Mouse (Mus musculus): ENCODE measurements around the gene Dgkh. TPM values are rescaled to one million over a fixed set of nuclear protein-coding genes. Genes with fewer than 3 reads are reported as not detected.

Gene Dgkh
- total RNA-seq, 2 experiments from 2014 or later: 2.8 to 3.3 TPM

GRCm38 (mm10) chr14:78534651-78535050 lies 197.9 kb downstream of the Dgkh start:
- intact Hi-C loops (cut with DNase I): no loop called here
- Histone ChIP-seq H3K4me3 (no peak overlapping the region; the same call in 1 of the 2 replicates), H3K27ac (no peak overlapping the region)
- no peak for TF ChIP-seq CTCF (IDR thresholded peaks at IDR 0.05)
- no peak for DNase-seq

- TF ChIP-seq CTCF (IDR thresholded peaks at IDR 0.05): no peak
- intact Hi-C loops (cut with DNase I): no loop called here
- no peak for DNase-seq
Measured at GRCm38 (mm10) chr14:78533701-78534100, 198.9 kb downstream of the Dgkh start.

GRCm38 (mm10) chr14:78532345-78532744 lies 200.2 kb downstream of the Dgkh start:
- H3K27ac ChIP-seq: no peak overlapping the region
- DNase-seq: no peak
- intact Hi-C loops (cut with DNase I): no loop called here
- no peak overlapping the region for H3K4me3 ChIP-seq
- TF ChIP-seq CTCF (IDR thresholded peaks at IDR 0.05): no peak

More at GRCm38 (mm10) chr14:78533701-78534100, 198.9 kb downstream of the Dgkh start:
- Histone ChIP-seq H3K27ac (no peak overlapping the region), H3K4me3 (no peak overlapping the region)

GRCm38 (mm10) chr14:78530256-78530655 lies 202.3 kb downstream of the Dgkh start:
- H3K4me3 ChIP-seq: no peak overlapping the region
- no peak for DNase-seq
- TF ChIP-seq CTCF (IDR thresholded peaks at IDR 0.05): no peak
- intact Hi-C loops (cut with DNase I): no loop called here
- H3K27ac ChIP-seq: no peak overlapping the region

GRCm38 (mm10) chr14:78528461-78529425 lies 203.8 kb downstream of the Dgkh start:
- Histone ChIP-seq H3K27ac (peak overlapping the region; percentile 35; the same call in 1 of the 2 replicates), H3K4me3 (peak overlapping the region; percentile 4; the same call in 1 of the 2 replicates)
- DNase-seq: no peak
- intact Hi-C loops (cut with DNase I): no loop called here
- TF ChIP-seq CTCF (IDR thresholded peaks at IDR 0.05): no peak

GRCm38 (mm10) chr14:78526907-78527306 lies 205.7 kb downstream of the Dgkh start:
- no peak overlapping the region for H3K4me3 ChIP-seq
- no peak overlapping the region for H3K27ac ChIP-seq
- DNase-seq: no peak
- TF ChIP-seq CTCF (IDR thresholded peaks at IDR 0.05): no peak
- intact Hi-C loops (cut with DNase I): no loop called here

GRCm38 (mm10) chr14:78526475-78526874 lies 206.1 kb downstream of the Dgkh start:
- no peak overlapping the region for H3K27ac ChIP-seq
- intact Hi-C loops (cut with DNase I): no loop called here
- no peak for DNase-seq
- TF ChIP-seq CTCF (IDR thresholded peaks at IDR 0.05): no peak
- no peak overlapping the region for H3K4me3 ChIP-seq

- Histone ChIP-seq H3K4me3 (no peak overlapping the region), H3K27ac (no peak overlapping the region)
- intact Hi-C loops (cut with DNase I): no loop called here
- no peak for DNase-seq
- TF ChIP-seq CTCF (IDR thresholded peaks at IDR 0.05): no peak
Measured at GRCm38 (mm10) chr14:78525611-78526457, 206.7 kb downstream of the Dgkh start.

GRCm38 (mm10) chr14:78525059-78525458 lies 207.5 kb downstream of the Dgkh start:
- Histone ChIP-seq H3K27ac (no peak overlapping the region), H3K4me3 (no peak overlapping the region)
- no peak for DNase-seq
- intact Hi-C loops (cut with DNase I): no loop called here
- TF ChIP-seq CTCF (IDR thresholded peaks at IDR 0.05): peak; percentile 20; the same call in 1 of the 2 replicates

- Histone ChIP-seq H3K27ac (no peak overlapping the region), H3K4me3 (no peak overlapping the region)
- intact Hi-C loops (cut with DNase I): no loop called here
- peak; percentile 18; the same call in 1 of the 2 replicates for TF ChIP-seq CTCF (IDR thresholded peaks at IDR 0.05)
- DNase-seq: no peak
Measured at GRCm38 (mm10) chr14:78510713-78511112, 221.9 kb downstream of the Dgkh start.

- H3K27ac ChIP-seq: no peak overlapping the region
- TF ChIP-seq CTCF (IDR thresholded peaks at IDR 0.05): no peak
- no peak for DNase-seq
- intact Hi-C loops (cut with DNase I): no loop called here
- no peak overlapping the region for H3K4me3 ChIP-seq
Measured at GRCm38 (mm10) chr14:78509791-78510190, 222.8 kb downstream of the Dgkh start.

Other genes starting within 250 kb of the Dgkh start
- gene Akap11, start 196.0 kb downstream of the Dgkh start, total RNA-seq (2021): 10 to 100 TPM; 14.2 to 20.9 TPM
- 10 to 100 TPM; 64.5 to 83.1 TPM for gene Vwa8, start 116.3 kb upstream of the Dgkh start, total RNA-seq (2021)